Mouse (Mus musculus): ENCODE data around the gene Cd68. TPM values are rescaled to one million over a fixed set of nuclear protein-coding genes. Genes with fewer than 3 reads are reported as not detected.
A peak's percentile ranks its signal among the peaks of the same experiment; 100 is the strongest.

The Cd68 gene
- polyA plus RNA-seq (2014; fragmentation: Nextera tagmentation; extraction: Ambion mirVana): 3.4 and 4.5 TPM in 2 replicates

- ATAC-seq (ENCODE audit: insufficient number of reproducible peaks, low FRiP score, low TSS enrichment, low read depth) (no peak), DNase-seq (ENCODE audit: low spot score) (no peak)
- H3K4me1 ChIP-seq (ENCODE audit: control insufficient read depth, insufficient read depth, low read length): peaks cover 11% of the 10 kb centered on the region
- no peaks in the 10 kb centered on the region for H3K9me3 ChIP-seq (ENCODE audit: control insufficient read depth, low read length)
- 31% methylated on average over 7 of the region's 7 CpGs for WGBS
- no peak within 1 kb of the TSS for H3K4me3 ChIP-seq (ENCODE audit: low read depth, low read length)
- H3K4me2 ChIP-seq (ENCODE audit: low read depth, severe bottlenecking): no peak within 1 kb of the TSS
- H3K27me3 ChIP-seq (ENCODE audit: control insufficient read depth, insufficient read depth, low read length): no peaks in the 10 kb centered on the region
- H3K36me3 ChIP-seq (ENCODE audit: control insufficient read depth, insufficient read depth, low read length): peaks cover 42% of the 10 kb centered on the region
- no peak within 1 kb of the TSS; the same call in 1 of the 2 replicates for H3K9ac ChIP-seq (ENCODE audit: low read length)
- no peak within 1 kb of the TSS for H3K27ac ChIP-seq (replicated peaks; ENCODE audit: low read depth, low read length)
Observed at GRCm38 (mm10) chr11:69665961-69666664, at the start of gene Cd68. TSS of gene Cd68 (minus strand) at chr11:69666153.

GRCm38 (mm10) chr11:69715482-69715881 lies 49.5 kb upstream of the Cd68 start:
- no peak overlapping the region for H3K4me2 ChIP-seq (ENCODE audit: low read depth, severe bottlenecking)
- no peaks in the 10 kb centered on the region for H3K27me3 ChIP-seq (ENCODE audit: control insufficient read depth, insufficient read depth, low read length)
- no peak for ATAC-seq (ENCODE audit: insufficient number of reproducible peaks, low FRiP score, low TSS enrichment, low read depth)
- WGBS: 55% methylated on average over 9 of the region's 9 CpGs
- H3K4me1 ChIP-seq (ENCODE audit: control insufficient read depth, insufficient read depth, low read length): peaks cover 8% of the 10 kb centered on the region; the same call in 1 of the 2 replicates
- peak; percentile 75 for DNase-seq (ENCODE audit: low spot score)
- H3K36me3 ChIP-seq (ENCODE audit: control insufficient read depth, insufficient read depth, low read length): no peaks in the 10 kb centered on the region
- H3K27ac ChIP-seq (replicated peaks; ENCODE audit: low read depth, low read length): peak overlapping the region; percentile 62; the same call in 1 of the 2 replicates
- H3K9ac ChIP-seq (ENCODE audit: low read length): no peak overlapping the region
- H3K4me3 ChIP-seq (ENCODE audit: low read depth, low read length): no peak overlapping the region
- H3K9me3 ChIP-seq (ENCODE audit: control insufficient read depth, low read length): no peaks in the 10 kb centered on the region

GRCm38 (mm10) chr11:69714636-69715329 lies 48.8 kb upstream of the Cd68 start:
- Histone ChIP-seq H3K27ac (replicated peaks; ENCODE audit: low read depth, low read length) (peak overlapping the region; percentile 66), H3K9me3 (ENCODE audit: control insufficient read depth, low read length) (no peaks in the 10 kb centered on the region), H3K4me1 (ENCODE audit: control insufficient read depth, insufficient read depth, low read length) (peaks cover 8% of the 10 kb centered on the region; the same call in 1 of the 2 replicates), H3K4me2 (ENCODE audit: low read depth, severe bottlenecking) (no peak overlapping the region), H3K4me3 (ENCODE audit: low read depth, low read length) (no peak overlapping the region), H3K36me3 (ENCODE audit: control insufficient read depth, insufficient read depth, low read length) (no peaks in the 10 kb centered on the region), H3K9ac (ENCODE audit: low read length) (no peak overlapping the region), H3K27me3 (ENCODE audit: control insufficient read depth, insufficient read depth, low read length) (no peaks in the 10 kb centered on the region)
- WGBS: 41% methylated on average over 18 of the region's 18 CpGs
- peak; percentile 80 for DNase-seq (ENCODE audit: low spot score)
- no peak for ATAC-seq (ENCODE audit: insufficient number of reproducible peaks, low FRiP score, low TSS enrichment, low read depth)

- peaks cover 14% of the 10 kb centered on the region for H3K4me1 ChIP-seq (ENCODE audit: control insufficient read depth, insufficient read depth, low read length)
Observed at GRCm38 (mm10) chr11:69712954-69713672, 47.2 kb upstream of the Cd68 start.

GRCm38 (mm10) chr11:69711082-69711481 lies 45.1 kb upstream of the Cd68 start:
- WGBS: 77% methylated on average over 2 of the region's 2 CpGs
- Histone ChIP-seq H3K4me1 (ENCODE audit: control insufficient read depth, insufficient read depth, low read length) (peaks cover 12% of the 10 kb centered on the region), H3K9me3 (ENCODE audit: control insufficient read depth, low read length) (no peaks in the 10 kb centered on the region)

More at GRCm38 (mm10) chr11:69712954-69713672, 47.2 kb upstream of the Cd68 start:
- no peak for ATAC-seq (ENCODE audit: insufficient number of reproducible peaks, low FRiP score, low TSS enrichment, low read depth)
- H3K27ac ChIP-seq (replicated peaks; ENCODE audit: low read depth, low read length): no peak overlapping the region
- H3K36me3 ChIP-seq (ENCODE audit: control insufficient read depth, insufficient read depth, low read length): no peaks in the 10 kb centered on the region
- DNase-seq (ENCODE audit: low spot score): no peak
- H3K27me3 ChIP-seq (ENCODE audit: control insufficient read depth, insufficient read depth, low read length): no peaks in the 10 kb centered on the region
- no peak overlapping the region for H3K4me2 ChIP-seq (ENCODE audit: low read depth, severe bottlenecking)
- H3K9me3 ChIP-seq (ENCODE audit: control insufficient read depth, low read length): no peaks in the 10 kb centered on the region
- WGBS: 81% methylated on average over 20 of the region's 20 CpGs
- H3K4me3 ChIP-seq (ENCODE audit: low read depth, low read length): no peak overlapping the region
- no peak overlapping the region for H3K9ac ChIP-seq (ENCODE audit: low read length)

GRCm38 (mm10) chr11:69710470-69710869 lies 44.5 kb upstream of the Cd68 start:
- H3K36me3 ChIP-seq (ENCODE audit: control insufficient read depth, insufficient read depth, low read length): no peaks in the 10 kb centered on the region
- H3K9me3 ChIP-seq (ENCODE audit: control insufficient read depth, low read length): no peaks in the 10 kb centered on the region
- H3K27ac ChIP-seq (replicated peaks; ENCODE audit: low read depth, low read length): no peak overlapping the region
- DNase-seq (ENCODE audit: low spot score) (no peak), ATAC-seq (ENCODE audit: insufficient number of reproducible peaks, low FRiP score, low TSS enrichment, low read depth) (no peak)
- H3K4me3 ChIP-seq (ENCODE audit: low read depth, low read length): no peak overlapping the region
- H3K4me2 ChIP-seq (ENCODE audit: low read depth, severe bottlenecking): no peak overlapping the region
- no peak overlapping the region for H3K9ac ChIP-seq (ENCODE audit: low read length)
- peaks cover 10% of the 10 kb centered on the region; the same call in 1 of the 2 replicates for H3K4me1 ChIP-seq (ENCODE audit: control insufficient read depth, insufficient read depth, low read length)
- WGBS: 69% methylated on average over 3 of the region's 3 CpGs
- H3K27me3 ChIP-seq (ENCODE audit: control insufficient read depth, insufficient read depth, low read length): no peaks in the 10 kb centered on the region

More at GRCm38 (mm10) chr11:69711082-69711481, 45.1 kb upstream of the Cd68 start:
- H3K4me3 ChIP-seq (ENCODE audit: low read depth, low read length): no peak overlapping the region
- H3K36me3 ChIP-seq (ENCODE audit: control insufficient read depth, insufficient read depth, low read length): no peaks in the 10 kb centered on the region
- H3K27ac ChIP-seq (replicated peaks; ENCODE audit: low read depth, low read length): no peak overlapping the region
- H3K9ac ChIP-seq (ENCODE audit: low read length): no peak overlapping the region
- ATAC-seq (ENCODE audit: insufficient number of reproducible peaks, low FRiP score, low TSS enrichment, low read depth) (no peak), DNase-seq (ENCODE audit: low spot score) (no peak)
- no peaks in the 10 kb centered on the region for H3K27me3 ChIP-seq (ENCODE audit: control insufficient read depth, insufficient read depth, low read length)
- no peak overlapping the region for H3K4me2 ChIP-seq (ENCODE audit: low read depth, severe bottlenecking)

- Histone ChIP-seq H3K4me2 (ENCODE audit: low read depth, severe bottlenecking) (no peak overlapping the region), H3K4me1 (ENCODE audit: control insufficient read depth, insufficient read depth, low read length) (peaks cover 8% of the 10 kb centered on the region; the same call in 1 of the 2 replicates), H3K9ac (ENCODE audit: low read length) (no peak overlapping the region), H3K9me3 (ENCODE audit: control insufficient read depth, low read length) (no peaks in the 10 kb centered on the region), H3K27ac (replicated peaks; ENCODE audit: low read depth, low read length) (peak overlapping the region; percentile 32; the same call in 1 of the 2 replicates), H3K27me3 (ENCODE audit: control insufficient read depth, insufficient read depth, low read length) (no peaks in the 10 kb centered on the region), H3K4me3 (ENCODE audit: low read depth, low read length) (no peak overlapping the region), H3K36me3 (ENCODE audit: control insufficient read depth, insufficient read depth, low read length) (no peaks in the 10 kb centered on the region)
- ATAC-seq (ENCODE audit: insufficient number of reproducible peaks, low FRiP score, low TSS enrichment, low read depth) (no peak), DNase-seq (ENCODE audit: low spot score) (no peak)
- WGBS: 56% methylated on average over 11 of the region's 11 CpGs
Observed at GRCm38 (mm10) chr11:69709554-69710446, 43.8 kb upstream of the Cd68 start.
